Mouse (Mus musculus): Measurements from ENCODE around the gene Zbtb20. TPM values are rescaled to one million over a fixed set of nuclear protein-coding genes. Genes with fewer than 3 reads are reported as not detected.

Gene Zbtb20
- polyA plus RNA-seq, 1 experiment from 2014 or later = 21.8 TPM

- WGBS = 77% methylated on average over 8 of the region's 8 CpGs
- no peaks in the 10 kb centered on the region for H3K27me3 ChIP-seq (ENCODE audit: control insufficient read depth, insufficient read depth, low read depth, low read length)
- H3K4me1 ChIP-seq (replicated peaks; ENCODE audit: control insufficient read depth, insufficient read depth, low read length) = no peaks in the 10 kb centered on the region
- no peak overlapping the region for H3K4me2 ChIP-seq (ENCODE audit: low read depth, low read length)
- H3K4me3 ChIP-seq (ENCODE audit: low read length) = no peak overlapping the region
- no peak for ATAC-seq (ENCODE audit: low read depth)
- no peaks in the 10 kb centered on the region for H3K36me3 ChIP-seq (ENCODE audit: control insufficient read depth, insufficient read depth, low read length)
- no peak overlapping the region for H3K27ac ChIP-seq (ENCODE audit: low read length)
- H3K9me3 ChIP-seq (ENCODE audit: control insufficient read depth, low read length) = no peaks in the 10 kb centered on the region
- H3K9ac ChIP-seq (ENCODE audit: low read length) = no peak overlapping the region
Observed at GRCm38 (mm10) chr16:43457814-43458213, 582.1 kb downstream of the Zbtb20 start.

GRCm38 (mm10) chr16:43458726-43459223 is 583.1 kb downstream of the Zbtb20 start:
- no peaks in the 10 kb centered on the region for H3K27me3 ChIP-seq (ENCODE audit: control insufficient read depth, insufficient read depth, low read depth, low read length)
- H3K36me3 ChIP-seq (ENCODE audit: control insufficient read depth, insufficient read depth, low read length) = no peaks in the 10 kb centered on the region
- no peak overlapping the region for H3K9ac ChIP-seq (ENCODE audit: low read length)
- WGBS = 60% methylated on average over 7 of the region's 7 CpGs
- no peak for ATAC-seq (ENCODE audit: low read depth)
- H3K4me3 ChIP-seq (ENCODE audit: low read length) = no peak overlapping the region
- no peaks in the 10 kb centered on the region for H3K9me3 ChIP-seq (ENCODE audit: control insufficient read depth, low read length)
- no peak overlapping the region for H3K27ac ChIP-seq (ENCODE audit: low read length)
- H3K4me1 ChIP-seq (replicated peaks; ENCODE audit: control insufficient read depth, insufficient read depth, low read length) = no peaks in the 10 kb centered on the region
- no peak overlapping the region for H3K4me2 ChIP-seq (ENCODE audit: low read depth, low read length)

- Histone ChIP-seq H3K36me3 (ENCODE audit: control insufficient read depth, insufficient read depth, low read length) (no peaks in the 10 kb centered on the region), H3K9me3 (ENCODE audit: control insufficient read depth, low read length) (no peaks in the 10 kb centered on the region), H3K27ac (ENCODE audit: low read length) (no peak overlapping the region), H3K4me2 (ENCODE audit: low read depth, low read length) (no peak overlapping the region), H3K27me3 (ENCODE audit: control insufficient read depth, insufficient read depth, low read depth, low read length) (no peaks in the 10 kb centered on the region), H3K9ac (ENCODE audit: low read length) (no peak overlapping the region), H3K4me3 (ENCODE audit: low read length) (no peak overlapping the region), H3K4me1 (replicated peaks; ENCODE audit: control insufficient read depth, insufficient read depth, low read length) (peaks cover 2% of the 10 kb centered on the region; the same call in 1 of the 2 replicates)
- ATAC-seq (ENCODE audit: low read depth) = no peak
- 74% methylated on average over 3 of the region's 3 CpGs for WGBS
Observed at GRCm38 (mm10) chr16:43461745-43462378, 586.2 kb downstream of the Zbtb20 start.

GRCm38 (mm10) chr16:43462470-43463455 is 587.1 kb downstream of the Zbtb20 start:
- Histone ChIP-seq H3K4me2 (ENCODE audit: low read depth, low read length) (no peak overlapping the region), H3K4me3 (ENCODE audit: low read length) (no peak overlapping the region), H3K9ac (ENCODE audit: low read length) (no peak overlapping the region), H3K4me1 (replicated peaks; ENCODE audit: control insufficient read depth, insufficient read depth, low read length) (peaks cover 2% of the 10 kb centered on the region; the same call in 1 of the 2 replicates), H3K27me3 (ENCODE audit: control insufficient read depth, insufficient read depth, low read depth, low read length) (no peaks in the 10 kb centered on the region), H3K36me3 (ENCODE audit: control insufficient read depth, insufficient read depth, low read length) (no peaks in the 10 kb centered on the region), H3K27ac (ENCODE audit: low read length) (no peak overlapping the region), H3K9me3 (ENCODE audit: control insufficient read depth, low read length) (no peaks in the 10 kb centered on the region)
- no peak for ATAC-seq (ENCODE audit: low read depth)
- 56% methylated on average over 11 of the region's 11 CpGs for WGBS

DNA sequence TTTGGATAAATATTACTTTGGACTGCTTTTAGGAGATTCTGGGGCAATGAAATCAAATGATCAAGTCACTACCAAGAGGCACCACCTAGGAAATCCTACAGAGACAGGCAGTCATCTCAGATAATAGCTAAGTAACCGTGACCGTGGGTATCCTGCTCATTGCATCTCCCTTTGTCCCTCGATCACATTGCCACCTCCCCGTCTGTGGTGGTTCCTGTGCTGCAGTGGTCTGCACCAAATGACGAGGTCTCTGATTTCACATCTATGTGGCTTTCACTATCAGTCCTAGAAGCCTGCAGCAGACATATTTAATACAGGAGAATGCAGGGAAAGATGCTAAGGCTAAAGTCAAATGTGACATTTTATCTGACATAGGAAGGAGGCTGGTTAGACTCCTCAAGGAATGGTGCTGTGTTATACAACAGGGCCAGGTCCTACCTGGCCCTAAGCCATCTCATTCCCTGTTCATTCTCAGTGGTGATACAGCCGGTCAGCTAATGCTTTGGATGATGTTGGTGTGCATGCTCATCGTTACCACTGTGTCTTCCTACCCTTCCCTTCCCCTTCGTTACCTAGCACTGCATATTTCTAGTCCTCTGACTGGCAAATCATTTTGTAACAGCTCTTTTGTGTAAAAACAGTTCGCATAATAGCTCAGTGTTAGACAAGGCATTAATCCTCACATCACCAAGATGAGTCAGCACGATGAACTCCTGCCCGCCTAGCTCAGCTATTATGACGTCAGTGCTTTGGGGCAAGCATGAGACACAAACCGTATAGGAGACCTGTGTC is 588.2 kb downstream of the Zbtb20 start:
- Histone ChIP-seq H3K9me3 (ENCODE audit: control insufficient read depth, low read length) (no peaks in the 10 kb centered on the region), H3K36me3 (ENCODE audit: control insufficient read depth, insufficient read depth, low read length) (no peaks in the 10 kb centered on the region), H3K27me3 (ENCODE audit: control insufficient read depth, insufficient read depth, low read depth, low read length) (no peaks in the 10 kb centered on the region), H3K4me3 (ENCODE audit: low read length) (no peak overlapping the region), H3K4me1 (replicated peaks; ENCODE audit: control insufficient read depth, insufficient read depth, low read length) (peaks cover 2% of the 10 kb centered on the region; the same call in 1 of the 2 replicates), H3K4me2 (ENCODE audit: low read depth, low read length) (no peak overlapping the region), H3K9ac (ENCODE audit: low read length) (no peak overlapping the region), H3K27ac (ENCODE audit: low read length) (no peak overlapping the region)
- no peak for ATAC-seq (ENCODE audit: low read depth)
- WGBS = 73% methylated on average over 13 of the region's 13 CpGs

- no peak overlapping the region for H3K9ac ChIP-seq (ENCODE audit: low read length)
- H3K4me3 ChIP-seq (ENCODE audit: low read length) = no peak overlapping the region
- H3K4me1 ChIP-seq (replicated peaks; ENCODE audit: control insufficient read depth, insufficient read depth, low read length) = peaks cover 2% of the 10 kb centered on the region; the same call in 1 of the 2 replicates
- H3K9me3 ChIP-seq (ENCODE audit: control insufficient read depth, low read length) = no peaks in the 10 kb centered on the region
- no peak overlapping the region for H3K27ac ChIP-seq (ENCODE audit: low read length)
- no peaks in the 10 kb centered on the region for H3K36me3 ChIP-seq (ENCODE audit: control insufficient read depth, insufficient read depth, low read length)
- H3K4me2 ChIP-seq (ENCODE audit: low read depth, low read length) = no peak overlapping the region
- no peak for ATAC-seq (ENCODE audit: low read depth)
- 56% methylated on average over 10 of the region's 10 CpGs for WGBS
- no peaks in the 10 kb centered on the region for H3K27me3 ChIP-seq (ENCODE audit: control insufficient read depth, insufficient read depth, low read depth, low read length)
Observed at GRCm38 (mm10) chr16:43464476-43465080, 588.9 kb downstream of the Zbtb20 start.

DNA sequence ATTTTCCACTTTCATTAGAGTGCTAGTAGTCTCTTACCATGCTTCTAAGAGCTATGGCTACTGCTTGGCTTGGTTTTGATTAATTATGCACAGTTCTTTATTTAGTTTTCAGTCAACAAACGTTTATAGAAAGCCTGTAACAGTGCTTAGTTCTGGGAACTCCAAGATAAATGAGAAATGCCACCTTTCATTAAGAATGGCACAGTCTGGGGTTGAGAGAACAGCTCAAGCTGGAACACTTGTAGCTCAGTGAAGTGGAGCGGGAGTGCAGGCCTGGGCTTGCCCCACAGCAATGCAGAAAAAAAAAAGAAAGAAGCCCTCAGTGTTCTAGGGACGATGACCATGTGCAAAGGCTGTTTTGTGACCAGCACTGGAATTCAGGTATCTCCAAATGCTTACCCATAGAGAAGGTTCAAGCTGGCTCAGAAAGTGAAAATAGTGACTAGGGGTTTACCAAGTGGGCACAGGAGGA is 589.7 kb downstream of the Zbtb20 start:
- peaks cover 2% of the 10 kb centered on the region; the same call in 1 of the 2 replicates for H3K4me1 ChIP-seq (replicated peaks; ENCODE audit: control insufficient read depth, insufficient read depth, low read length)
- H3K27ac ChIP-seq (ENCODE audit: low read length) = no peak overlapping the region
- H3K9ac ChIP-seq (ENCODE audit: low read length) = no peak overlapping the region
- H3K27me3 ChIP-seq (ENCODE audit: control insufficient read depth, insufficient read depth, low read depth, low read length) = no peaks in the 10 kb centered on the region
- no peaks in the 10 kb centered on the region for H3K9me3 ChIP-seq (ENCODE audit: control insufficient read depth, low read length)
- no peak overlapping the region for H3K4me2 ChIP-seq (ENCODE audit: low read depth, low read length)
- no peak for ATAC-seq (ENCODE audit: low read depth)
- no peak overlapping the region for H3K4me3 ChIP-seq (ENCODE audit: low read length)
- H3K36me3 ChIP-seq (ENCODE audit: control insufficient read depth, insufficient read depth, low read length) = no peaks in the 10 kb centered on the region
- WGBS = 51% methylated on average over 3 of the region's 3 CpGs

DNA sequence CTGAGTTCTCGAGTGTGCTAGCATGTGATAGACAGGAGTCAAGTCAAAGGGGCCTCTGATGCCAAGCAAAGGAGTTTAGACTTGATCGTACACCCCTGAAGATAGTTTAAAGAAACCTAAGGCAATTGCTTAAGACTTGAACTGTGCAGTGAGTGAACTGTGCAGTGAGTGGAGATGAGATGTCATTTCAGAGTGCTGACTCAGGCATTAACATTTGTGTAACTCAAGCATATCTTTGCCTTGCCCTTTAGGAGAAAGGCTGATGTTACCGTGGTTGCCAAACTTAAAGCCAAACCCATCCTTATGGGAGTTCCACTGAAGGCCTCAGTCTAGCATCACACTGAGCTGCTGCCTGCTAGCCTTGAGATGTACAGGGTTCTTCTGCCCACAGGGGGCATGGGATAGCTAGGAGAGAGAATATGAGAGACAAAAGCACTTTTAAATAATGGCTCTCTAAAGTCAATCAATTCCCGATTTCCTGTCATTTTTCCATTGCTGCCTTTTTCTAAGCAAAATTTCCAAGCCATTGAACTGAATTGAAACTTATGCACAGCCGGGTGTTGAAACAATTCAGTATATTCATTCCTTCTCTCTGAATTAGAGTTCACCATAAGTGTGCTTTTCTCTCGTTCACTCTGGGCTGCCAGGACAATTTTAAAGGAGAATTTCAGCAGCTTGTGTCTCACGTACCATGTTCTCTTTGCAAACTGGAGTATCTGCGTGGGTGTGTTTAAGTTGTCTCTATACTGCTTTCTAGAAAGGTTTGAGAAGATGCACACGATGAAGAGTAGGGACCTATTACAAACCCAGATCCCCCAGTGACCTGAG is 590.5 kb downstream of the Zbtb20 start:
- Histone ChIP-seq H3K36me3 (ENCODE audit: control insufficient read depth, insufficient read depth, low read length) (no peaks in the 10 kb centered on the region), H3K27me3 (ENCODE audit: control insufficient read depth, insufficient read depth, low read depth, low read length) (no peaks in the 10 kb centered on the region), H3K4me1 (replicated peaks; ENCODE audit: control insufficient read depth, insufficient read depth, low read length) (peaks cover 2% of the 10 kb centered on the region; the same call in 1 of the 2 replicates), H3K4me2 (ENCODE audit: low read depth, low read length) (no peak overlapping the region), H3K4me3 (ENCODE audit: low read length) (no peak overlapping the region), H3K9me3 (ENCODE audit: control insufficient read depth, low read length) (no peaks in the 10 kb centered on the region), H3K27ac (ENCODE audit: low read length) (no peak overlapping the region), H3K9ac (ENCODE audit: low read length) (no peak overlapping the region)
- WGBS = 88% methylated on average over 9 of the region's 9 CpGs
- ATAC-seq (ENCODE audit: low read depth) = no peak

All from lung, embryonic 16.5 days (tissue).